Mouse (Mus musculus) mouse trophoblast stem cell (cell line): ENCODE results near the gene Rel.
"Not testable (repeated sequence)": the region's sequence is repeated elsewhere in the genome, so short reads cannot be mapped to it uniquely, and the experiment has no call there.

Experiments
- in situ Hi-C, 2 experiments: fragments of 300-500 bp; cut with MseI, MboI; formaldehyde crosslinking; loops; 2 replicates in 1 of 2; 3 replicates in 1 of 2; pipeline ENCODE4 v1.15.1; 2025

The Rel gene

GRCm38 (mm10) chr11:23770760-23771506 is at the start of gene Rel:
Gene Rel, minus strand, starts transcription at chr11:23770970.
- in situ Hi-C loops, result no loop called here

GRCm38 (mm10) chr11:23818745-23819144 is 48.0 kb upstream of the Rel start:
- in situ Hi-C loops, result no loop called here

DNA sequence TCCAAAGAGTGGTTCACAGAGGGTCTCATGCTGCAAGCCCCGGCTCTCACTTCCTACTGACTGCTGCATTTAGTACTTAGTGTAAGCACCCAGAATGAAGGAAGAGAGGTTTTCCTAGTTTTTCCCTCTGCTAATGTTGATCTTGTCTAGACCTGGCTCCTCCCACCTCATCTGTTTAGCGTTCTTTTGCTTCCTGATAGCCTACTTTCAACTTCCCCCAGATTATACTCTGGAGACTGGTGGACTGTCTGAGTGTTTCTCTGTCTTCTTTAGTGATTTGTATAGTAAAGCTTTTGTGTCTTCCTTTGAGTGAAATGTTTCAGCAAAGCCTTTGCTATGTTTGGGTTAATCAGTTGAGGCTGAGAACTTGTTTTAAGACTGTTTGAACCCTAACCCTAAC is 40.0 kb upstream of the Rel start:
- in situ Hi-C loops, result no loop called here

DNA sequence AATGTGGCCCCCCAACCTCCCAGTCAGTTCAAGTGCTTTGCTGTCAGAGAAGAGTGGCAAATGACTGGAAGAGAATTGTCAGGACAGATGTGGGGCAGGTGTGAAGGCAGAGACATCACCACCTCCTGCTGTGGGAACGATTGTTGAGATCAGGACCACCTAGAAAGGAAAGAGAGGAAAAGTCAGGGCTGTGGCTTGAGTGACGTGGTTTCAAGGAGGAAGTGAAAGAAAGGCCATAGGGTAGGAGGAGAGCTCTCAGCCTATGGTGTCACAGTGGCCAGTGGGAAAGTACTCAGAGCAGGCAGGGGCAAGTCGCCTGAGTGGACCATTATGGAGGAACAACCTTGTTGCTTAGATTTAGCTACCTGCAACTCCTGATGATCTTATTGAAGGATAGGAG is 34.9 kb upstream of the Rel start:
- in situ Hi-C loops, result no loop called here

DNA sequence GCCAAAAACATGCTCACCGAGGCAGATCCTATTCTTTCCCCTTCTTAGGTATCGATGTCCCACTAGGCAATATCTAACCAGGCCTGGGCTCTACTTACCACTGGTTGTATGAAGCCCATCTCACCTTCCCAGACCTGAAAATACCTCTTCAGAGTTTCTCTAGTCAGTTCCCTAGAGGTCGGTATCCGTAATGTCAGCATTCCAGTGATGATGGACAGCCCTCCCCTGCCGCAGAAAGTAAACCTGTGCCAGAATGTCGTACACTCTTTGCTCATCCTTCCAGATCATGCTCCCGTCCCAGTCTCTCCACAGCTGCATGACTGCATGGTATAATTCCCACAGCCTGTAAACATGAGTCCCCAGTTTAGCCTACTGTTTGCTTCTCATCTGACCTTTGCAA is 32.4 kb upstream of the Rel start:
- in situ Hi-C loops, result no loop called here

GRCm38 (mm10) chr11:23802256-23802655 is 31.5 kb upstream of the Rel start:
- in situ Hi-C loops, result no loop called here

- in situ Hi-C loops, result no loop called here
Measured at GRCm38 (mm10) chr11:23801851-23802250, 31.1 kb upstream of the Rel start.

GRCm38 (mm10) chr11:23783677-23784076 is 12.9 kb upstream of the Rel start:
- in situ Hi-C loops, result not testable (repeated sequence)

GRCm38 (mm10) chr11:23783085-23783484 is 12.3 kb upstream of the Rel start:
- in situ Hi-C loops, result no loop called here

GRCm38 (mm10) chr11:23782038-23782437 is 11.3 kb upstream of the Rel start:
- in situ Hi-C loops, result no loop called here

GRCm38 (mm10) chr11:23778787-23779201 is 8.0 kb upstream of the Rel start:
- in situ Hi-C loops, result no loop called here

- in situ Hi-C loops, result no loop called here
Measured at GRCm38 (mm10) chr11:23772471-23772870, 1.7 kb upstream of the Rel start.

GRCm38 (mm10) chr11:23771507-23772097 is 832 bp upstream of the Rel start:
- in situ Hi-C loops, result no loop called here

- in situ Hi-C loops, result no loop called here
Measured at GRCm38 (mm10) chr11:23770510-23770759, 335 bp downstream of the Rel start.

DNA sequence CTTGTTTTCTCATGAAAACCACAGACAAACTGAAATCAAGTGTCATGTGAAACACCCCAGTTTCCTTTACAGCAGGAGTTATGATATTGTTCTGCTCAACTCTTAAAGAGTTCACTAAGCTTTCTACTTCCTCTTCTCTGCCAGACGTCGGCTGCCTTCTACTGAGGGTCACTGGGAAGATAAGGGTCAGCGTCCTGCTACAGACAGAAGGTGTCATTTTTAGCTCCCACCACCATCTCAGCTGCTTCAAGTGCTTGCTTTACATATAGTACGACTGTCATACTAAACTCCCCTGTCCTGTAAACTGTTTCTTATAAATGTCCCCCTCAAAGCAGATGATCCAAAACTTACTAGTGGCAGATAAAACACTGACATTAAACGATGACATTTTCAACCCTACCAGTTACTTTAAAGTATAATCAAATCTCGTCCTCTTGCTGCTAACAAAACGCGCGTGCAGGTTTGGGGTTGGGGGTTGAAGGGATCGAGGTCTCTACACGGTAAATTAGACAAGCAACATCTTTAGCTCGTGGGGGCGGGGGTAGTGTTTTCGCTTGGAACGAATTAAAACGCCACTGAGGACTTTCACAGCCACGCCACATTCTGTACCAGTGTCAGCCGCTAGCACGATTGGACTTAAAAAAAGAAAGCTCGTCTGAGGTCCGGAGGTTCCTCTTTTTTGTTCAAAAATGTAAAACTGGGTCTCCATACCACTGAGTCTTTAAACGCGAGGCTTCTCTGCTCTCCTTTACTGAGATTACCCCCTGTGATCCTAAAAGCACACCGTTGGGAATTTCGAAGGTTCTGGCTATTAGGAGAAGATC is 872 bp downstream of the Rel start:
- in situ Hi-C loops, result no loop called here

DNA sequence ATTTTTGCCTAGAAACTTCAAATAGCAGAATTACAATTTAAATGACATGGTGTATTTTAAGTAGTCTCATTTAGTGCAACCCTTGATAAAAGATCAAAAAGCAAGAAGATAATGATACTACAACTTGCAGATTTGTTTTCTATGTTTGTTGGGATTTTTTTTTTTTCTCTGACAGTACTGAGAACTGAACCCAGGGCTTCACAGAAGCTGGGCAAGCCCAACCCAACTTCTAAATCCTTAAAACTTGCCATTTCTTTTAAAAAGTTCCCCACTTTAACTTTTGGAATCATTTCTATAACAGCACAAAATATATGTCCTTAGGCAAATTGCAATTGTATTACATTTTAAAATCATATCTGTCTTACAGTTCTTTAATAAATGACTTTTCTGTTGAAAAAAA is 1.7 kb downstream of the Rel start:
- in situ Hi-C loops, result no loop called here

GRCm38 (mm10) chr11:23767928-23768327 is 2.8 kb downstream of the Rel start:
- in situ Hi-C loops, result no loop called here

DNA sequence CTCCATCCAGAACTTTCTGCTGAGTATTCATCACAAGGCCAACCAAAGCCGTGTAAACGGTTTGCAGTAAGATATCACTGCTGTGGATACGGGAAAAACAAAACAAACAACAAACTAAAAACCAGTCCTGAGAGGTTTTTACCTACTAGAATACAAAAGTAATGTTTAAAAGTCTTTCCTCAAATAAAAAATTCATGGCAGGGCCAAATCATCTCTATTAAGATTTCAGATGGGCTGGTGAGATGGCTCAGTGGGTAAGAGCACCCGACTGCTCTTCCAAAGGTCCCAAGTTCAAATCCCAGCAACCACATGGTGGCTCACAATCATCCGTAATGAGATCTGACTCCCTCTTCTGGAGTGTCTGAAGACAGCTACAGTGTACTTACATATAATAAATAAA is 3.4 kb downstream of the Rel start:
- in situ Hi-C loops, result not testable (repeated sequence)

GRCm38 (mm10) chr11:23762635-23763034 is 8.1 kb downstream of the Rel start:
- in situ Hi-C loops, result no loop called here

DNA sequence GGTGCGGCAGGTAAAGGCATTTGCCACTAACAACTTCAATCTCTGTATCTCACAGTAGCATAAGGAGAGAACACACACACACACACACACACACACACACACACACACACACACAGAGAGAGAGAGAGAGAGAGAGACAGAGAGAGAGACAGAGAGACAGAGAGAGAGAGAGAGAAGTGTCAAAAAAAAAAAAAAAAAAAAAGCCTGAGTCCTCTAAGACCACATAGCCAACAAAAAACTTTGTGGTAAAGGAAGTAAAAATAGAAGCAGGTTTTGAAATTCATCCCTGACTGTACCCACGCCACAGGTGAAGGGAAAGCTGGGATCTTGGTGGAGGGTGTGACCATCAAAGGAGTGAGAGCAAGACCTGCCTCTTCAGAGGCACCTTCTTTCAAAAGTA is 12.6 kb downstream of the Rel start:
- in situ Hi-C loops, result no loop called here

- in situ Hi-C loops, result no loop called here
Measured at GRCm38 (mm10) chr11:23754329-23754728, 16.4 kb downstream of the Rel start.

DNA sequence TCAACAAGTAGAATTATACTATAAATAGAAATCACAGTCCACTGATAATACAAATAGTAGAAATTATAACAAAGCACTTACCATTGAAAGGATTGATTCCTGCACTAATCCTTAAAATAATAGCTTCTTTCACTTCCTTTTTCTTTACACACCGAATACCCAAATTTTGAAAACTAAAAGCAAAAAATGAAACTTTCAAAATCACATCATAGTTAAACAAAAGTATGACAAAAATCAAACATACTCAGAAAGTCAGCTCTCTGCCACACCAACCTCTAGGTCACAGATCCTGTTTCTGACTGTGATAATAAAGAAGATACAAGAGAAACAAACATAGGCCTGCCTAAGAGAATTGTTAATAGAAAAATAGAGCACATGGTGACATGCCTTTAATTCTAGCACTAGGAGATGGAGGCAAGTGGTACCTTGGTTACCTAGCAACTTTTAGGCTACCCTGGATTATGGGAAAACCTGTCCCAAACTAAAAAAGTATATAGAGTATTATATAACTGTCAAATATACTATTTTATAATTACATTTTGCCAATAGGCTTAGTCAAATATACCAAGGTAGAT is 17.5 kb downstream of the Rel start:
- in situ Hi-C loops, result no loop called here

DNA sequence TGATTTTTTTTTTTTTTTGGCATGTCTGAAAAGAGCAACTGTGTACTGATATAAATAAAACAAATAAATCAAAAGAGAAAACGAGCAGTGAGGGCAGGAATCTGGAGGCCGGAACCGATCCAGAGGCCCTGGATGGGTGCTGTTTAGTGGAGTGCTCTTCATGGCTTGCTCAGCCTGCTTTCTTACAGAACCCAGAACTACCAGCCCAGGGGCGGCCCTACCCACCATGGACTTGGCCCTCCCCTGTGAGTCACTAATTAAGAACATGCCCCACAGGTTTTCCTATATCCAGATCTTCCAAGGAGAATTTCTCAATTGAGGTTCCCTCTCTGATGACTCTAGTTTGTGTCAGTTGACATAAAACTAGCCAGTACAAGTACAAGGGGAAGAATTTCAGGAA is 24.7 kb downstream of the Rel start:
- in situ Hi-C loops, result no loop called here
